Mouse (Mus musculus) G1E (cell line): ENCODE data around the gene Brms1.

Experiments
- CTCF ChIP-seq: IDR thresholded peaks from 2 replicates; pipeline ENCODE4 v1.5.1; 2012; ENCODE audit warnings: low read depth, low read length, inconsistent platforms, mixed read lengths
- GATA1 ChIP-seq: IDR thresholded peaks from 2 replicates; pipeline ENCODE4 v1.6.1; 2012; ENCODE audit warnings: borderline replicate concordance, low read length, inconsistent platforms, mixed read lengths
- GATA2 ChIP-seq: IDR thresholded peaks from 2 replicates; pipeline ENCODE4 v1.6.1; 2012; ENCODE audit warnings: low read depth, low read length, inconsistent platforms, borderline replicate concordance
- POLR2AphosphoS5 ChIP-seq: IDR thresholded peaks from 2 replicates; pipeline ENCODE4 v1.6.1; 2012; ENCODE audit warnings: low read depth, low read length, inconsistent platforms; ENCODE audit not compliant: insufficient replicate concordance
- TAL1 ChIP-seq: conservative IDR thresholded peaks from 2 replicates; pipeline ENCODE4 v1.6.1; 2012; ENCODE audit warnings: low read depth, low read length, inconsistent platforms, mixed read lengths

- TF ChIP-seq CTCF (no peak), GATA1 (no peak), TAL1 (no peak), POLR2AphosphoS5 (no peak), GATA2 (no peak)
These were observed 8.2 kb downstream of the Brms1 start for GRCm38 (mm10) chr19:5049325-5049724.
